Mouse (Mus musculus) cerebellum, adult 8-10 months (tissue): ENCODE data around the gene Lrrc63.

ENCODE experiments used
- DNase-seq: peaks from one replicate; pipeline ENCODE4 v3.0.0; 2022

Gene Lrrc63

DNA sequence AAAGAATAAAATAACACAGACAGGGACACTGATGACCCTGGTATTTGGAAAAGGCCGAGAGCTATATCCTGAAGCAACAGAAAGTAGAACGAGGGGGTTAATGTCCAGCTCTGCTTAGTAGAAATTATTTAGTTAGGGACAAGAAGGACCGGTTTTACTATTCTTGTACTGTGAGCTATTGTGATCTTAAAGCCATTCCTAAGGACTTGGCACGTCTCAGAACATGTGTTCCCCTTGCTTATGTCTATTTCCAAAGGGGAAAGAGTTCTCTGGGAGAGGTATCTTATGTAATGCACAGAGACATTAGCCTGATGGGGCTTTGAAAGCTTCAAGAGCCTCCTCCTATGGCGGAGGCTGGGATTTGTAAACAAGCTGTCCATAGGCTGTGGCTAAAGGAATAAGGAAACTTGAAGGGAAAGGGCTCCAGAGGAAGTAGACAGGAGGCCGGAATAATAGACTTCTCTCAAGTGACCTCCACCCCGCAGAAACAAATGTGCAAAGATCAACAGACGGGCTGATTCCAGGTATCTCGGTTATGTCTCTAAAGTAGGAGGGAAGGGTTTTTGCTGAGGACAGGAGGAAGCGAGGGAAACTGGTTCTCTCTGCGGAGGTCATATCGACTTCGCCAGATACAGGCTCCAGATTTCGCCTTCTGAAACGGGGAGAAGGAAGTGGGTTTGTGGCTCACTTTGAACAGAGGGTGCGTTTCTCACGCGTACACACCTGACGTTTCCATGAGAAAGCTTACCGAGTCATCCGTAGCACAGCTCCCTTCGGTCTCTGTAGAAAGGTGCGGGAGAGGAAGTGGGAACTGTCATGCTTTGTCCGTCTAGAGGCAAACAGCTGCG lies 5.7 kb upstream of the Lrrc63 start:
- no peak for DNase-seq

DNA sequence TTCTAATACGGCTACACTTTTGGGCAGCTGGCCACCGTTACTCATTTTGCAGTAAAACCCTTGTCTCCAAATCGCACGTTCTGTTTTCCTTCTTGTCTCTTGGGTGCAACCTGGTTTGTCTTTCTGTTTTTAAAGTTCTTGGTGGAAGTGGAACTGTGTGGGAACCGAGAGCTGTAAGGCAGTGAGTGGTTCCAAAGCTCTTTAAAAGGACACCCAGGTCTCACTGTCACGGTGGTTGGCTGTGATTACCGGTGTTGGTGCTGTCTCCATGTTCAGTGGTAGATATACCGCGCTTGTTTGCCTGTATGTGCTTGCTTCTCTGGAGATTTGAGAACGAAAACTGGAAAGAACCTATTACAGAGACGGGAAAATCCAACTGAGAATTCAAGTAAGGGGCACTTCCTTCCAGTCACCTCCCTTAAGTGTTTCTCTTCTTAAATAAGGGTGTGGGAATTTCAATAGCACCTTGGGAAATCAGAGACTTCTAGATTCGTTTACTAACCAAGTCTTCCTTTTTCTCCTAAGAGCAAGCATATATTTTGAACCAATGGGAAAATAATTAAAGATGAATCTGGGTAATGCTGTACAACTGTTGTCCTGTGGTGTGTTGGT lies 749 bp upstream of the Lrrc63 start:
- DNase-seq, result peak; percentile 5

DNA sequence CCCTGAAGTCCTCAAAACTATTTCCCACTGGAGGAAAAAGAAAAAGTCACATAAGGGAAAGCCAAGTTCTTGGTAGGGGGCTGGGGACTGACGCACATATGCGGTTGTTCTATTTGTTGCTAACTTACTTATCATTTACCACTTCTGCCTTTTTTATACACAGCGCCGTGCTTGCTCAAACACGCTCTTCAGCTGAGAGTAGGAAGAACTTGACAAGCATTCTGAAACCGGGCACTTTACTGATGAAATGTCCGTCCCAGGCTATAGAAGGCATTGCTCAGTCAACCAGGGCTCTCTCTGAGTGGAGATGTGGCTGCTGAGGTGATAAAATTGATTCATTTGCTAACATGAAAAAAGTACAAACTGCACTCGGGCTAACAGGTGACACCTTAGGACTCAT lies 9.0 kb downstream of the Lrrc63 start:
- no peak for DNase-seq

DNA sequence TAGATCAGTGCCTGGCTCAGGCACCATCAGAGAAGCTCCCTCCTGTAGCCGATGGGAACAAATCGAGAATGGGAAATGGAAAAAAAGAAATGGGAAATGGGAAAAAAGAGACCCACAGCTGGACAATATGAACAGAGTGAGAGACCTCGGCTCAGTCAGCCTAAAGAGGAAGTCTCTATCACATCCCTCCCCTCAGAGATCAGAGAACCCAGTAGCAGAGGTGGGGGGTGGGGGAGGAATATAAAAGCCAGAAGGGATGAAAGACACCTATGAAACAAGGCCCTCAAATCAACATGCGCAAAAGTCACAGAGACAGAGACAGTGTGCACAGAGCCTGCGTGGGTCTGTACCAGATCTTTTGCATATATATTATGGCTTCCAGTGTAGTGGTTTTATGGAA lies 27.7 kb downstream of the Lrrc63 start:
- no peak for DNase-seq

DNA sequence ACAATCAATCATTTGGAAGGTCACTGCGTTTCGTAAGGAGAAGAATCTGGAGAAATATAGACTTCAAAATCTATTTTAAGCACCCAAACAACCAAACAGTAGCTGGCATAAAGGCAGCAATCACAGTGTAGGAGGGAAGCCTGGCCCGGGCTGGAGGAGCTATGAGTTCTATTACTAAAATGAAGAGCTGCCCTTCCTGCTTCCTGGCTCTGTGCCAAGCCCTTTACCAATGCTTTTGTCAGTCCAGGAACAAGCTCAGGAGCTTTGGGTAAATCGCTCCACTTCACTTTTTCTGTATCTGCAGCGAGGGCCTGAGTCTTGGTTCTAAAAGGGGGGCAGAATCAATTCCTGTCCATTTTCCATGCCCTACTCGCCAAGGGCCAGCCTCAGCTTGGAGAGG lies 52.7 kb downstream of the Lrrc63 start:
- no peak for DNase-seq

DNA sequence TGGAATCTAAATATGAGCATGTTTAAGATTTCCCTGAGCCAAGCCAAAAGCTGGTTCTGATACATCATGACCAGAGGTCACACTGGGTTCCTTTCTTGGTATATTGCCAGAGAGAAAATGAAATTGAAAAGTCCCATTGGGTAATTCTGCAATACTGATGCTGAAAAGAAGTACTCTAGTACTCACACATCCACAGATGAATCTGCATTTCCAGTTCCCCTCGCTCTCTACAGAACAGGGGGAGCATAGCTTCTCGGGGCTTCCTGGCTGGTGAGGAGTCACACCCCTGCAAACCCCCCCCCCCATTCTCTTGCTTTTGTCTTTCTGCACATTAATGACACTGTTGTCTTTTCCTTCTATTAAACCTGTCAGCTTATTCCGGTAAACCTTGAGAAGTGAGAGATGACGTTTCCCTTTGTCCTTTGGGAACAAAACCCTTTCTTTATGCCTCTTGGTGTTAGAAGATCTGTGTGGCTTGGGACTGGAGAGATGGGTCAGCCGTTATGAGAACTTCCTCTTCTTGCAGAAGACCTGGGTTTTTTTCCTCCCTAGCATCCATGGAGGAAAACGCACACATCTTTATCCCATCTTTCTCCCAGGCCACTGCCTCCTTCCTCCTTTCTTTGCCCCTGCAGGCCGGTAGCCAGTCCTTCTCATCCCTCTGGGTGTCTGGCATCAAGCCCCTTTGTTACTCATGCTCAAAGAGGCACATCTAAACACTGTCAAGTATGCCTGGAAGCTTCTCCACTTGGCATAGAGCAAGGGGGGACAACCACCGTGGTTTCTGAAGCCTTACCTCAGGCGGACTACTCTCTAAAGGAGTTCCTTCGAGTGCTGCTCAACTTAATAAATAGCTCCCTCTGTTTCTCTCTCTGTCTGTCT lies 55.1 kb downstream of the Lrrc63 start:
- no peak for DNase-seq

DNA sequence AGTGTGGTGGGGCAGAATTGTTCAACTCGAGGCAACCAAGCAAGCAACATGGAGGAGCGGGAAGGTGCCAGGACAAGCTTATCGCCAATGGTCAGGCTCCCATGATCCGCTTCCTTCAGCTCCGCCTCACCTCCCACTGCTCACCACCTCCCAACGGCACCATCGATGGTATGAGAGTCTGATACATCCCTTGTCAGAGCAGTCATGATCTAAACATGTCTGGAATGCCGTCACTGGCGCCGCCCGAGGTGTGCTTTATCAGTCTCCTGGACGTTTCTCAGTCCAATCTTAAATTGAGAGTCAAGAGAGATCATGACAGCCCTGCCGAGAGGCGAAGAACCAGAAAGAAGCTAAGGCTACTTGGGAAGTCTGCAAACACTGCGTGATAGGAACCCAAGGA lies 59.6 kb downstream of the Lrrc63 start:
- DNase-seq, result no peak

DNA sequence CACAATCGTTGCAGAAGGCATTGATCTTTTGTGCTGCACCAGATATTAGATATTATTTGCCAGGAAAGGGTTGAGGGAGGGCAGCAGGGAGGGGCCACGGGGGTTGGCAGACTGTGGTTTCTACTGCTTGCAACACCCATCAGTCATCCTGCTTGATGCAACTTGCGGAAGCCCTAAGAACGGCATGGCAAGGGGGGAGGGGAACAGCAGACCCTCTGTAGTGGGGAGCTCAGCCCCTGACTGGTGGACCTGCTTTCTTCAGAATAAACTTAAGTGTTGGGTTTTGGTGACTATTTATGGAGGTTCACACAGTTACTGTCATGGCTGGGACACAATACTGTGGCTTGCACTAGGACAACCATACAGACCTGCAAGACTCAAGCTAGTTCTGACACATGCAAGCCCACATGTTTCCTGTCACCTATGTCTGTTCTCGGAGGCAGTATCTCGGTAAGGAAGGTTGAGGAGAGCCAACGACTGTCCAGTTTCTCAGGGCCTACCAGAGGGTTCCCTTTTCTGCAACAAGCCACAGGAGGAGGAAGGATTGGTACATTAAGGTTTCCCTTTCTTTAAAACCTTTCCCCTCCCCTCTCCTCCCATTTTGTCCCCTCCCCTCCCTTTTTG lies 61.2 kb downstream of the Lrrc63 start:
- no peak for DNase-seq

DNA sequence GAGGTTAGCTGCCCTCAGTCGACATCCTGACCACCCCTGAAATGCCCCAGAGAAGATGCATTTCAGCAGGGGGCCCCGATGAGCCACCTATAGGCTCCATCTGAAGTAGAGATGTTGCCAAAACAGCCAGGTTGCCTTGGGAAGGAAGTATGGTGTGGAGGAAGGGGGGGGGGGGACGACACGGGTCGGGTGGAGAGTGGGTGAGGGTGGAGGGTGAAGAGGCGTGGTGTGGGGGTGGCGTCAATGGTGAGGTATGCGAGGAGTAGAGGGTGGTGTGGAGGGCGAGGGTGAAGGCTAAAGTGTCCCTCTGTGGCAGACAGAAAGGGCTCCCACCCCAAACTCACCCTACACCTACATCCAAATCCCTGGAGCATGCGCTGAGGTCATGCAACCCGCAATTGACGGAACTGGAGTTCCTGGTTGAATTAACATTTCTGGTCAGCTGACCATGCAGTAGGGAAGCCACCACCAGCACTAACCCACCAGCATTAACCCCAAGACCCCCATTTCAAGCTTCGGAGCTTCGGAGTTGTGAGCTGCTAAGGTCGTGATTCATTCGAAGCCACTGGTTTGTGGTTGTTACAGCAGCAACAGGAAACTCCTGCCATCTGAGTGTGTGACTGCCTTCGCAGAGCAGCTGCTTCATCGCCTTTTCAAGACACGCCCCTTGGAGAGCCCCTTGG lies 62.1 kb downstream of the Lrrc63 start:
- DNase-seq, result no peak

DNA sequence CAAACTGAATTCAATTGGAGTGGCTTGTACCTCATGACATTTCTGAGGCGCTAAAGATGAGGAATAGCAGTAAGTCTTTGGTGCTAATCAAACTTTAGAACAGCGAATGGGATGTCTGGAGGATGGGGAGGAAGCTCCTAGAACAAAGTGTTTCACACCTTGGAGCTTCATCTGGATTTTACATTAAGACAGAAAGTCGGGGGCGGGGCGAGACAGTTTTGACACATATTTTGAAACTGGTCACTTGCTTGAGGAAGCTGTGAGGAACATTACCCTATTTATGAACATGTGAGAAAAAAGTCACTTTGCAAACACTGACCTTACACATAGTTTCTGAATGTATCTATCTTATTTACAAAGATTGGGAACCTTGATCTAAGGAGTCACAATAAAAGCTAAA lies 65.5 kb downstream of the Lrrc63 start:
- DNase-seq, result no peak

DNA sequence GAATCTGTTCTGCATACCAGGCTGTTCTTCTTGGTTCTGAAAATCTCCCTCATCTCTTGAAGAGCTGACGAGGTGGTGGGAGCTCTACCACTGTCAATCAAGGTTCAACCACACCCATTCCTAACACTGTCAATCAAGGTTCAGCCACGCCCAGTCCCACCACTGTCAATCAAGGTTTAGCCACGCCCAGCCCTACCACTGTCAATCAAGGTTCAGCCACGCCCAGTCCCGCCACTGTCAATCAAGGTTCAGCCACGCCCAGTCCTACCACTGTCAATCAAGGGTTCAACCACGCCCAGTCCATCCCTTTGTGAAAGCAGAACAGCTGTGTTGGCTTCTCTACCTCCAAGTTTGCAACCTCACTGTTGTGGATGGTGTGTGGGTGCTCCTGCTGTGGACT lies 66.2 kb downstream of the Lrrc63 start:
- DNase-seq, result no peak

DNA sequence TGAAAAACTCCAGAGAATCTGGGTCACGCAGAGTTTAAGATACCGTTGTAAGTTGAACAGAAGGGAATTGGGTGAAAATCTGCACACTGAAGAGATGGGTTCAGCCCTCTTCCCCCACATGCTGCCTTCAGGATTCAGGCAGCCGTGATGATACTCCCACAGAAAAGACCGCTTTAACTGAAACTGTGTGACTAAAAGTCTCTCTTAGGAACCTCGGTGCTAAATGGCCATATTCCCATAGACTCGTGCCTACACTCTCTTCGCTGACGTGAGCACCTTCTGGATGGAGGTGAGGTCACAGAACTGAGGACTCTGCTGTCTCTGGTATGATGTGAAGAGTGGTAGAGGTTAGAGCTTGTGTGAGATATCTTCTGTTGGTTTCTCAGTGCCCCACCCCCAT lies 66.7 kb downstream of the Lrrc63 start:
- DNase-seq, result no peak

DNA sequence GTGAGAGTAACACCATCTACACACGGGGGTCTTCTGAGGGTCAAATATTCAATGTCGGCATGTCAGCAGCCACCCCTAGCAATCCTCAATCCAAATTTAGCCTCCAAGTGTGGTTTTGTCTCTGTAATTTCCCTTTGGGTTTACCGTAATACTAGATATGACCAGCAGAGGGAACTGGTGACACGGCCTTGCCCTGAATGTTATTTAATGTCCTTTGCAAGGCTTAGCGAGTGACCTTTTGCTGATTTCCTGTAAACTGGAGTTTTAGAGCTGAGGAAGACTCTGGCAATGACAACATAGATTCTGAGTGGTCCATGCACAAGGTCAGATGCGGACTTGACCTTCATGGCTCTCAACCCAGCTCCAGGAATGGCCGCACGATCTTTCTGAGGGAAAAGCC lies 70.1 kb downstream of the Lrrc63 start:
- DNase-seq, result peak; percentile 23

DNA sequence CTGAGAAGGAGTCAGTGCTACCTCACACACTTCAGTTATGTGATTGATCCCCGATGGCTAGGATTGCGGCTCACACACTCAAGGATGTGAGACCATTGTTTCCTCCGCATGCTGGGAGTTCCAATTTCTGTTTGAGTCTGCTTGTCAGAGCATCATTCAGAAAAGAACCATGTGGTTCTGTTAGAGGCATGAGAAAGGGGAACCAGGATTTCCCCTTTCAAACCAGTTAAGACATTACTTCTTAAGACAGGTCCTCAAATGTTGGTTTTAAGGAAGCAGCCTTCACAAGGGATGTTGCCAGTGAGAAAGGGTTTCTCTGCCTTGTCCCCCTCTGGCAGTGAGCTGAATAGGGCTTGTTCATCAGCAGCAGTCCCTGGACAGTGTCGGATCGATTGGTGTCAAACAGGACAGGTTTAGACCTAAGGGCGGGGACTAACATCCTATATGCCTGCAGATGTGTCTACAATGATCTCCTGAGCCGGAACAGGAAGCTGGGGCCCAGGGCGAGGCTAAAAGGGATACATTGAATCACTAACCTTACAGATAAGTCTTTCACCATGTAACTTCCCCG lies 73.7 kb downstream of the Lrrc63 start:
- no peak for DNase-seq

DNA sequence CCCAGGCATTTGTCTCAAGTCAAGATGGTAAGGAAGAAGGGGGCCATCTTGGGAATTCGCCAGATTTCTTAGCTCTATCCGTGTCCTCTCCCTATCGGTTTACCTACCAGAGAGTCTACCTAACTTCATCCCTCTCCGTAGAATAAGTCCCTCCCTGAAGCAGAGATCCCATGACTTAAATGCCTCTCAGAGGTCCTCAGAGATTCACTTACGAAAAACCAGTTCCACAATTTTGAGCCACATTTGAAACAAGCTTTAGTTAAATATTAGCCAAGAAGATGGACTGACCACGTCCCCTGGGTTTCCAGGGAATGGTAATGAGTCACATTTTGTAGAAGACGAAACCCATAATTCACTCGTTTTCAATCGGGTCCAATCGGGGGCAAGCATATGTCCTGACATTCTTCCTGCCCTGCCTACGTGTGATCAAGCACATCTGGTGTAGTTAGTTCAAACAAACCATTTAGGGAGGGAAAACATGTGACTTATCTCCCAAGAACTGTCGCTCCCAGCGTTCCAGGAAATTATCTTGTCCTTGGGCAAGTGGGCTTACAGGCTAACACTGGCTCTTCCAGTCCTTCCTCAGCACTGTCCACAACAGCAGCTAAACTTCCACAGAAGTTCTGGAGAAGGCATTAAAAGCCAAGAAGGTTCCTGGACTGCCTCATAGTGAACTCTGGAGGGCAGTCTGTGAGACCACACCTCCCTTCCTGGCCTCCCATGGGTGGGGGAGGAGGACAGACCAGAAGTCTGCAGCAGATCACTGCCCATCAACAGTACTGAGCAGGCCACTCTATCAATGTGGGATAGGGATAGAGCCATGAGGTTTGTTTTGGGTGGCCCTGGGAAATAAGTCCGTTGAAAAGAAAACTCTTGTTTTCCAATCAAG lies 76.0 kb downstream of the Lrrc63 start:
- no peak for DNase-seq

DNA sequence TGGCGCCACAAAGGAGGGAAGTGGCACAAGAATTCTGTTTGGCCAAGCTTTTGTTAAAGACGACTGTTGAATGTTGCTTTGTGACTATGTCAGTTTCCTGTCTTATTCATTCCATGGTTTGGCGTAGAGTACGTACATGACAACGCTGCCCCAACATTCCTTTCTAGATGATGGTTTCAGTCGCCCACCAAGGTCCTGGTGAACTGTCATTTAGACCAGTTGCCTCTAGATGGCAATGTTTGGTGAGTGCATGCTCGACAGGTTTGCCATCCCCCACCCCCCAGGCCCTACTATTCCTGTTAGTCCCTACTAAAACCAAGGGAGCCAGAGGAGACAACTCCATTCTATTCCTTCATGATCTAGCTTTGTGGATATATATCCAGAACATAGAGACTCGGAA lies 78.2 kb downstream of the Lrrc63 start:
- DNase-seq, result no peak

DNA sequence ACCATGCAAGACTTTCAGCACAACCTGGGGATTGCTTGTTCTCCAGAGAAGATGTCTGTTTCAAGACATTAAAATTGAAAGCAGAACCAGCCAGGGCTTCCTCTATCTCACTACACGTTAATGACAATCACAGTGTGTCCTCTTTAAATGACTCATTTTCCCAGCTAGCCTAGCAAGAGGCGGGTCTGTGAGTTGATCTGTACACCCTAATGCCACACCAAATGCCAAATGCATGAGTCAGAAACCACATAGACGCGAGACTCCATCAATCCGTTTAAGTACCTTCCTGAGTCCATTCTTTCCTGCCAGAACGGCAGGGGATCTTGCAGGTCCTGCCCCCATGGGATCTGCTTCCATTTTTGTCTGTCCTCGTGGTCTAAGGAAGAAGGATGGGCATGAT lies 85.5 kb downstream of the Lrrc63 start:
- DNase-seq, result no peak

DNA sequence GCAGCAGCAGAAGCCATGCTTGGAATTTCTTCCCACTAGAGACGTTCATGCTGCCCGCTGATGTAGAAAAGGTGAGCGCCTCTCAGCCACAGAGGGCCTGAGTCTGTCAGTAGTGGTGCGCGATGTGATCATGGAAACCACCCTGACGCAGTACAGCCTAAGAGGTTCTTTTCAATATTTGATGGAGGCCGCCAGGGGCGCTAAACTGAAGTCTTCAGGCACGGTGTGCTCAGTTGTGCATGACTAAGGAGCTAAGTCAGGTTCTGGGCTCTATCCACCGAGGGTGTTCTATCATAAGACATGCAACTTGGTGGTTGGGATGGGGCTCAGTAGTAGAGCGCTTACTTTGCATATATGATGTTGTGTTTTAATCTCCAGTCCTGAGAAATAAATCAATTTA lies 95.2 kb downstream of the Lrrc63 start:
- DNase-seq, result no peak
